Mouse (Mus musculus): ENCODE results near the gene Pts. TPM values are rescaled to one million over a fixed set of nuclear protein-coding genes. Genes with fewer than 3 reads are reported as not detected.

Gene Pts
- polyA plus RNA-seq (2015; fragmentation: Nextera tagmentation; extraction: Ambion mirVana): 64.5 and 69.3 TPM in 2 replicates

GRCm38 (mm10) chr9:50528293-50528892, at the start of gene Pts:
Pts (minus strand) TSS chr9:50528724.

GRCm38 (mm10) chr9:50561145-50561917, 32.8 kb upstream of the Pts start, which contains the start of gene Tex12:
Tex12 (minus strand) TSS chr9:50561325.

GRCm38 (mm10) chr9:50555094-50555446, 26.5 kb upstream of the Pts start, which contains the start of gene Bco2:
Bco2 (minus strand) TSS chr9:50555181.

GRCm38 (mm10) chr9:50554241-50555093, 25.9 kb upstream of the Pts start, which contains the start of gene Il18:
Il18 (plus strand) TSS chr9:50554827.

GRCm38 (mm10) chr9:50494311-50494710, 34.2 kb downstream of the Pts start, which contains the start of gene Plet1:
Plet1 (plus strand) TSS chr9:50494525.

Other genes starting within 250 kb of the Pts start
- gene Rpl10-ps3, start 183.8 kb downstream of the Pts start, polyA plus RNA-seq (2015; fragmentation: Nextera tagmentation; extraction: Ambion mirVana): 246 and 260 TPM in 2 replicates
- 0.93 and 1.1 TPM in 2 replicates for gene Plet1, start 34.2 kb downstream of the Pts start, polyA plus RNA-seq (2015; fragmentation: Nextera tagmentation; extraction: Ambion mirVana)
- 25.1 and 37.1 TPM in 2 replicates for gene Il18, start 26.1 kb upstream of the Pts start, polyA plus RNA-seq (2015; fragmentation: Nextera tagmentation; extraction: Ambion mirVana)
- 0.35 and 0.61 TPM in 2 replicates for gene Bco2, start 26.5 kb upstream of the Pts start, polyA plus RNA-seq (2015; fragmentation: Nextera tagmentation; extraction: Ambion mirVana)
- 0.15 TPM in 1 of 2 replicates, not detected in the other for gene Tex12, start 32.6 kb upstream of the Pts start, polyA plus RNA-seq (2015; fragmentation: Nextera tagmentation; extraction: Ambion mirVana)
- gene Sdhd, start 75.1 kb upstream of the Pts start, polyA plus RNA-seq (2015; fragmentation: Nextera tagmentation; extraction: Ambion mirVana): 257 TPM in 2 replicates
- 165 and 173 TPM in 2 replicates for gene Timm8b, start 75.2 kb upstream of the Pts start, polyA plus RNA-seq (2015; fragmentation: Nextera tagmentation; extraction: Ambion mirVana)
- gene Pih1d2, start 88.6 kb upstream of the Pts start, polyA plus RNA-seq (2015; fragmentation: Nextera tagmentation; extraction: Ambion mirVana): 1.3 and 1.5 TPM in 2 replicates
- 13.8 and 15.5 TPM in 2 replicates for gene Nkapd1, start 88.7 kb upstream of the Pts start, polyA plus RNA-seq (2015; fragmentation: Nextera tagmentation; extraction: Ambion mirVana)
- gene Dlat, start 131.1 kb upstream of the Pts start, polyA plus RNA-seq (2015; fragmentation: Nextera tagmentation; extraction: Ambion mirVana): 26.0 and 31.2 TPM in 2 replicates
- 0.77 and 1.0 TPM in 2 replicates for gene Dixdc1, start 210.8 kb upstream of the Pts start, polyA plus RNA-seq (2015; fragmentation: Nextera tagmentation; extraction: Ambion mirVana)
- 1.9 and 2.0 TPM in 2 replicates for gene 2310030G06Rik, start 217.8 kb upstream of the Pts start, polyA plus RNA-seq (2015; fragmentation: Nextera tagmentation; extraction: Ambion mirVana)
- gene Cryab, start 222.6 kb upstream of the Pts start, polyA plus RNA-seq (2015; fragmentation: Nextera tagmentation; extraction: Ambion mirVana): 28.7 and 32.9 TPM in 2 replicates
- gene Hspb2, start 223.6 kb upstream of the Pts start, polyA plus RNA-seq (2015; fragmentation: Nextera tagmentation; extraction: Ambion mirVana): 2.6 and 3.6 TPM in 2 replicates
- 9.2 and 11.6 TPM in 2 replicates for gene Fdxacb1, start 239.5 kb upstream of the Pts start, polyA plus RNA-seq (2015; fragmentation: Nextera tagmentation; extraction: Ambion mirVana)
- gene Alg9, start 246.3 kb upstream of the Pts start, polyA plus RNA-seq (2015; fragmentation: Nextera tagmentation; extraction: Ambion mirVana): 14.4 and 14.8 TPM in 2 replicates
- 28.0 and 29.5 TPM in 2 replicates for gene 1110032A03Rik, start 246.8 kb upstream of the Pts start, polyA plus RNA-seq (2015; fragmentation: Nextera tagmentation; extraction: Ambion mirVana)

Data from spleen, postnatal 0 days (tissue).